Mouse (Mus musculus) kidney, postnatal 36 days (tissue): ENCODE measurements around the gene Gucy2e.

Experiments
- DNase-seq, 2 experiments: peaks; one replicate each; pipeline ENCODE4 v3.0.0; 2021 to 2022; ENCODE audit warnings: mixed read lengths in 2 of 2

The Gucy2e gene

DNA sequence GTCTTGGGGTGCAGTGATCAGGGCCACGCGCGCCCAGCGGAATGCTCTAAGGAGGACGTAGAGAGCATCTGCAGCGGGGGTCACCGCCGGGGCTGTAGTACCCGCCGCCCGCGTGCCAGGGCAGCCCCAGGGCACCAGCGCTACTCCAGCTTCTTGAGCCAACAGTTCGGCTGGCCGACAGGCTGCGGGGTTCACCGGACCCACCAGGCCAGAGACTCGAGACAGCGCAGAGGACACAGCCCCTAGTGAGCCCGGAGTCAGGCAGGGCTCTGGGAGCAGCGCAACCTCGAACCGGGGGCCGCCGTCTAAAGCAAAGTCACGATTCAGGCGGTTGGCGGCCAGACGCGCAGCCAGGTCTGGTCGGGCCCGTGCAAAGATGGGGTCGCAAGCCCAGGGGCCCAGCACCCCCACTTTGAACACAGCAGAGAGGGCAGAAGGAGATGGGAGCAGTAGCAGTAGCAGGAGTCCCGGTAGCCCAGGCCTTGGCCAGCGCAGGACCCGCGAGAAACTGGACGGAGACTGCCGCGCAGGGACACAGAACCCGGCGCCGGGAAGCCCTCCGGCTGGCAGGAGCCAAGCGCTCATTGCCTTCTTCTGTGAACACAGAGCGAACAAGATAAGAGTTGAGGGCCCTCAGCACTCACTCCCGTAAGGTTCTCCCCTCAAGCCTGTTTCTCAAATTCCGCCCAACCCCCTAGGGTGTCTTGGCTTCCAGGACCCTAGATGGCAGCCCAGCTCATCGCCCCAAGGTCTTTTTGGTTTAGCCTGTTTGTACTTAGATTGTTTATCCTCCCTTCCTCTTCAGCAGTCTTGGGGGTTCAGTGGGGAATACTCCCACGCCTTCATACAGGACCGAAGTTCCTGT, 543 bp downstream of the Gucy2e start:
- DNase-seq, result peak in 1 of 2 experiments; percentile 10

DNA sequence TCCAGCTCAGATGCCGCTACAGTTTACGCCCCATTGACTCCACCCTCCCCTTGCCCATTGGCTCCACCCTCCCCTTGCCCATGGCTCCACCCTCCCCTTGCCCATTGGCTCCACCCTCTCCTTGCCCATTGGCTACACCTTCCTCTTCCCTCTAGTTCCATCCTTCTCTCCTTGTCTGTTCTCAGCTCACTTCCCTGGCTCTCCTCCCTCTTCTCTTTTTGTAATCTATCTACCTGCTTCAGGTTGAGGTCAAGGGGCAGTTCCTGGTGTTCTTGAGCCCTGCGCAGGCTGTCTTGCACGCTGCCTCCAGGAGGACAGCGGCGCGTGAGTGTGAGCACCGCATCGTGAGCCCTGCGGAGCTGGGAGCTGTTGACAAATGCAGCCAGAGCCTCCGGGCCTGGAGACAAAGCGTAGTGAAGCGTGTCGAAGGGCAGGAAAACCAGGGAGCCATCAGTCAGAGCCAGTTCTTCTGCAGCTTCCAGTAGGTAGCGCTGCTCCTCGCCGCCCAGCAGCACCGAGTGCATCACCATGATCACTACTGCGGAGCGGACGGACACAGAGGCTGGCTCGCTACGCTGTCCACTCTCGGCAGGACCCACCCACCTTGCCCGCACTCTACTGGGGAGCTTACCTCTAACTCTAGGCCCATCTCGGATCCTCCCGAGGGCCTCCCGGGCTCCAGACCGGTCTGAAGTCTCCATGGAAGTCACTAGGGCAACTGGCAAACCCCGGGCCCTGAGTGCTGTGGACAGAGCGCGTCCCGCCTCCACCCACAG, 1.4 kb downstream of the Gucy2e start:
- peak; percentile 80 to 83 for DNase-seq

DNA sequence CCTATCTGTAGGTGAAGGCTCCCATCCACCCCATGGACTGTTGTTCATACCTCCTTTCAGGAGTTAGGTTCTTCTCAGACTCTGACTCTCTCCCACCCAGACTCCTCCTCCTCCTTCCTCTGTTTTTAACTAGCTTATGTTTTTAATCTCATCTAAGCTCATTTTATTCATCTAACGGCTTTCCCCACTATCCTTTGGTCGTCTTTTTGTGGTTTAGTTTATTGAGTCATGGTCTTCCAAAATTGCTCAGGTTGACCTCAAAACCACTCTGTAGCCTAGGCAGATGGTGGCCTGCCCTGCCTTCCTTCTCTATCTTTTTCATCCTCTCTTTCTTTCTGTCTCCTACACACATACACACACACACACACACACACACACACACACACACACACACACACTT, 3.7 kb downstream of the Gucy2e start:
- DNase-seq, result no peak

DNA sequence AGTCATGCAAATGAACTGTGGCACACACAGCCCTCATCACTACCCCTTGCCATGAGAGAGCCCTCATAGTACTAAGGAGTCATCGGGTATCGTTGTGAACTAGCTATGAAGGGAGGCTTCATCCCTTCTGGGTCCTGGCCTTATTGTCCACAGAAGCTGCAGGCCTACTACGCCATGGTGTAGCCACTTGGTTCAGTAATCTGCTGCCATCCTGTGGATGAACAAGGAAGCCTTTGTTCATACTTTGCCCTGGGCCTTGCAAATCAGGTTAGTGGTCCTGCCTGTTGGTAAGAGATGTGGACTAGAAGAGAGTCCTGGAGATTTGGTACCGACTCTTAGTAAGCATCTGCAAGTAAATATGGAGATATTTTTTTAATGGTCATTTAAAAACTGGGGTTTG, 6.4 kb downstream of the Gucy2e start:
- DNase-seq, result no peak

DNA sequence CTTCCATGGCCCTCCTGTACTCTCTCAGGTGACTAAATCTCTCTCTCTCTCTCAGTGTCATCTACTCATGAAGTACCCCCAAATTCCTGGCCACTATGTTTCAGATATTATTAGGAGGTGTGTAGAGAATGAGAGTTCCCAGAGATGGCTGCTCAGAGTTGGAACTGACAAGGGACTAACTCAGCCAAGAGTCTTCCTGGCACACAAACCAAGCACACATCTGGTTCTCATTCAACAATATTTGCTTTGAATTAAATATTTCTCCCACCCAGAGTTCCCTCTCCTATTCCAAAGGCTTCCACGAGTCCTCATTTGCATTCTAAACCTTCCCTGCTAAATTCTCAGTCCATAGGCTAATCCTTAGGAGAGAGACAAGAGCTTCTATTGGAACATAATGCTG, 11.1 kb downstream of the Gucy2e start:
- no peak for DNase-seq

DNA sequence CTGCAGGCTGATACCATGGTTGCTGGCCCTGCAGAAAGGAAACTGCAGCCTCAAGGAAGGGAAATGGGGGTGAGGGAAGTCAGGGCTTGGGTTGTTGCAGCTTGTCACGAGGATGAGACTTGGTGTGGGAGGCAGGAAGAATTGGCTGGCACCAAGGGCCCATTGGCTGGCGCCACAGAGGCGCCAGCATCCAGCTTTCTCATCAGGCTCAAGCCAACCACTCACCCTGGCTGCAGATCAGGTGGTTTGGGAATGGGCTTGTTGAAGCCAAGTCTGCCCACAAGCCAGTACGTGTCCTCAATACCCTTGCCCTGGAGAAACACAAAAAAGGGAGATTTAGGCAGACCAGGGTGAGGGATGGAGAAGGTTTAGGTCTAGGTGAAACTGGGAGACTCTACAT, 13.7 kb downstream of the Gucy2e start:
- no peak for DNase-seq

DNA sequence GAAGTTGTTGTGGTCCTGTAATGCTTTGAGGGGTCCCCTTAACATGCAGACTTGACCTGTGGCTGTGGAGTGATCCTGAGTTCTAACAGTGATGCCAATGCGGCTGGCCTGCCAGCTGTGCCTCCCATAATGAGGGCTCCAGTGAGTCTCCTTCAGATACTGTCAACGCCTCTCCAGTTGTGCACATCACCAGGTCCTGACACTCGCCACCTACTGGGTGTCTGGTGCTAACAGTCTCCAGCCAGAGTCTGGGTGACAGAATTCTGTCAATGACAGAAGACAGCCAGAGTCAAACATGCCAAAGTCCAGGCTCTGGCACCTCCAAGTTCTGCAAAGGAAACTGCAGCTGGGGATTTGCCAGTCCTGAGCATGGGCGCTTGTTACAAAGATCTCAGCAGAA, 15.8 kb downstream of the Gucy2e start:
- no peak for DNase-seq

DNA sequence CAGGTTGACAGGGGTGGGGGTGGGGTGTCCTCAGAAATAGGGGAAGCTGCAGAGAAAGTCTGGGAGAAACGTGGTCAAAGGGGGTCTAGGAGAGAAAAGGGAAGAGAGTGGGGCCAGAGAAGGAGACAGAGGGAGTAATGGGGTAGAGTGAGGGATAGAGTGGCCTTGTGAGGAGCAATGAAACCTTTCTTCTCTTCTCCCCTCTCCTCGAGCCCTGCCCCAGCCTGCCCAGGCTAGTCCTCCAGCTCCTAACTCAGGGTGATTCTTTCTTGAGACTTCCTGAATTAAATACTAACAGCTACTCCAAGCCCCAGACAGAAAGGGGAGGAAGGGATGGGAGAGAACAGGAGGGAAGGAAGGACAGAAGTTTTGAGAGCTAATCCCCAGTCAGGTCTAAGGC, 18.2 kb downstream of the Gucy2e start:
- no peak for DNase-seq

DNA sequence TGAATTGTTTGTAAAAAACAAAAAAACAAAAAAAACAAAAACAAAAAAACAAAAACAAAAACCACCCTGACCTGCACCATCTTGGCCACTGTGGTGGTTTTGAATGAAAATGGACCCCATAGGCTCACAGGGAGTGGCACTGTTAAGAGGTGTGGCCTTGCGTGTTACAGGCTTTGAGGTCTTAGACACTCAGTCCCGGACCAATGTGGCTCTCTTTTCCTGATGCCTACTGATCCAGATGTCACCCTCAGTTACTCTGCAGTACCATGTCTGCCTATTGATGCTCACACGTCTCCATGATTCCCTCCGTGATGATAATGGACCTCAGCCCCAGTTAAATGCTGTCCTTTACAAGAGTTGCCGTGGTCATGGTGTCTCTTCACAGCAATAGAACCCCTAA, 19.4 kb downstream of the Gucy2e start:
- DNase-seq, result no peak

DNA sequence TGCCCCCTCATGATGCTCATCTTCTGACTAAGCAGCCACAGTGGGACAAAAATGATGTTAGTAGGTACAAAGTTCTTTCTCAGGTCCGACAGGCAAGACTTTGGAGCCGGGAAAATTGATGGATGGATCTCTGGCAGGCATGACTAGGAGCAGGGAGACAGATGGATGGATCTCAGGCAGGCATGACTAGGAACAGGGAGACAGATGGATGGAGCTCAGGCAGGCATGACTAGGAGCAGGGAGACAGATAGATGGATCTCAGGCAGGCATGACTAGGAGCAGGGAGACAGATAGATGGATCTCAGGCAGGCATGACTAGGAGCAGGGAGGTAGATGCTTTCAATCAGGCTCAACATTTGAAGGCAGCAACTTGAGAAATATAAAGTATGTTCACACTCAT, 25.4 kb downstream of the Gucy2e start:
- no peak for DNase-seq

DNA sequence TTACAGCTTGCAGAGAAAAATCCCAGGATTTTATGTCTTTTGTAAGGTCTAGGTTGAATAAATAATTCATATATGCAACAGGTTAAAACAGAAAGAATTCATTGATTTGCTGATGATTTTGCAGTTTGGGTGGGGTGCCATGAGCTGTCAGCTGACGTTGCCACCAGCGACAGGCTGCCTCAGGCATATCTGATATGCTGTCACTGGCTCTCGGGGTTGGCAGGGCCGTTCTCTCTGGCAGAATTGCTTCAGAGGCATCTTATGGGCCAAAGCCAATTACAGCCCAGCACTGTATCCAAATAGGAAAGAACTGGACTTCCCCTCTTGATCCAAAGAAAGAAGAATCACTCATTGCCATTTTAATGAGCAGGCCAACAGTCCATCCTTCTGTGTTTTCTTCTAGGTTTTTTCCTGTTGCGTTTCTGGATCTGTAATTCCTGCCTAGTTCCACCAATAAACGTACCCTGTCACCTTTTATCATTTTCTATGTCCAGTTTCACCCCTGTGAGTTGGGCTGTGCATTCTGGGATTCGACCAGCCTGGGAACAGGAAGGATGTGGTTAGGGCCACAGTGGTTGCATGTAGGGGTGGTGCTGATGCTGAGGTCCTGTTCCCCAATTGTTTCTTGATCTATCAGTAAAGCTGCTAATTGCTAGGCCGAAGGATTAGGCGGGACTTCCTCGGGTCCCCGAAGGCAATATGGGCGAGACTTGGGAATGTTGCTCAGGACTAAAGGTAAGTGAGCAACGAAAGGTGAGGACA, 34.2 kb downstream of the Gucy2e start:
- DNase-seq, result no peak

DNA sequence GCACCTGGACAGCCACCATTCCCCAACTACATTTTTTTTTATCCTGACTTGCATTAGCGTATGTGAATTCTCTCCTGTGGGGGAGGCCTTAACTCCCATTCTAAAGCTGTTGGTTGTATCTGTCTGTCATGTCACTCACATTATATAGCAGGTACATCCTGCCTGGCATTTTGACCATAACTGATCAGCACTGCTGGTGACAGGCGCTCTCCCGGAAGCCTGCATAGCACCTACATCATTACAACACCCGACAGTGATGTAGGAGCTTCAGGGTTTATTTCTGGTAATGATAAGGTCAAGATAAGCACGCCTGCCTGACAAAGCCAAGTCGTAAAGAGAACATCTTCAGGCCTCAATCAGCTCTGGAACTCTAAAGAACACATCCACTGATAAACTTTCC, 36.6 kb downstream of the Gucy2e start:
- DNase-seq, result no peak

DNA sequence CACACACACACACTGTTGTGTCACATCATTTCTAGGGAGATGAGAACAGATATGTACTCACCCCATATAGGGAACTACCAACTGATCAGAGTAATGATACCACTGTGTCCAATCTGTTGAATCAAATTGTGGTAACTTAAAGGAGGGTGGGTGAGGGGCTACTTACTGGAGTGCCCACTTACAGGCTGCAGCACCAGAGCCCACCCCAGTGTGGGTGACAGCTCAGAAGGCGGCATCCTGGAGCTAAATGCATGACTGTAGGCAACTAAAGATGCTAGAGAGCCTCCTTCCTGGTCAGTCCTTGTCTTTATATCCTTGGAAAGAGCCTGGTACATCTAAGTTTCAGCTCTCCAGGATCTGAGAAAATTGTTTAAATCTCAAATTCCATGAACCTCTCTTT, 37.6 kb downstream of the Gucy2e start:
- DNase-seq, result no peak

DNA sequence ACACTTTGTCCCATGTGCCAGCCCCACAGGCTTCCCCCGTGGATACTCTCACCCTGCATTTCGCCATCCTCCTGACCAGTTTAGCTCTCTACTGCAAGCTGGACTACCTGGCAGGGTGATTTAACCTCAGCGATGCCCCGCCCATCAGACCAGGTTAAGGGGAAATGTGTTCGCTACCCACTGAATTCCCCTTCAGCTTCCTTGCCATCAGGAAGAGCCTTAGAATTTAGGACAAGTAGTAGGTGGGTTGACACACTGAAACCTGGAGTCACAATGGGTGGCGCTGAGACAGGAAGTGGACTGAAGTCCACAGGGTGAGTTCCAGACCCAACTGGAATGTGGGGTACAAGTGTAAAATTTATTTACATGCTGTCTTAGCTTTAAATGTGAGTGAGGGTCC, 39.1 kb downstream of the Gucy2e start, which contains the start of gene Alox8:
Gene Alox8, minus strand, starts transcription at position 101 of the 400 bp plus-strand sequence.
- DNase-seq, result no peak

DNA sequence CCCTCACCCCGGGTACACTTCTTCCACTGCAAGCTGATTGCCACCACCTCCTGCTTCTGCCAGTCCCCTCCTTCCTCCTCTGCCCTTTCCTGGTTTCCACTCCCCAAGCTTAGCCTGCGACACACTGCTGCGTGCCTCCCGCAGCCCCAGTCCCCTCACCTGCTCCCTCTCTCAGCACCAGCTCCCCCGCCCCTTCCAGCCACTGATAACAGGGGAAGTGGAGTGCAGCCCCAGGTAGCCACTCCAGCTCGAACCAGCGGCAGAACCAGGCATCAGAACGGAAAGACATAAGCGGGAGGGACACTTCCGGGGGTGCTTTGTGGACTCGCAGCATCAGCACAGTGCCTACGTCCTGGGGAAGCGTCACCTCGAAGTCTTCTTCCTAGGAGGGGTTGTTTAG, 39.6 kb downstream of the Gucy2e start:
- no peak for DNase-seq

DNA sequence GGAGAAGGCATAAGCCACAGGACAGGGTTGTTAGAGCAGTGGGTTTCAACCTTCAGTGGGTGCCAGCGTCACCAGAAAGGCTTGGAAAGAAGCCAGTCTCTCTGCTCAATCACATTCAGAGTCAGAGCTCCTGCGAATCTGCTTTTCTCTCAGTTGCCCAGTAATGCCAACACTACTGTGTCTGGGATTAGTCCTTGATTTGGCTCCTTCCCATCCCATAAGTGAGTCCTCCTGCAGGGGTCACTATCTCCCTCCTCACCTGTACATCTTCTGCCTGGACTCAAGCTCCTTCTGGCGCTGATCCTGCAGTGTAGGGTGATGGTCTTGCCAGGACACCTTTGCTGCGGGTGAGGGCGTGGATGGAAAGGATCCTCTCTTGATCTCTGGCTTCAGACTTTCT, 40.1 kb downstream of the Gucy2e start:
- DNase-seq, result peak in 1 of 2 experiments; percentile 14

DNA sequence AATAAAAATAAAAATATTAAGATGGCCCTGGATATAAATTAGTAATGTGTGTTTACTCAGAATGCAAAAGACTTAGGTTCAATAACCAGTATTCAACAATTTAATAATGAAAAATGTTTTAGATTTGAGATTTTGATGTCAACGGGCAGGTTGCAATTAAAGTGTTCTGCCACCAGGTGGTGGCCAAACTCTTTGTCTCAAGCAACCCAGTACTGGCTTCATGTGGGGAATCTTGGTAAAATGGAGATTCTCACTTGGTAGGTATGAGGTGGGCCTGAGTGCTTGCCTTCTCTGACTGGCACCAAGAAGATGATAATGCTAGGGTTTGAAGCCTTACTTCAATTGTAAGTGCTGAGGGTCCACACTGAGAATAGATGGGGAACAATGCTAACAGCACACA, 44.0 kb downstream of the Gucy2e start:
- DNase-seq, result peak in 1 of 2 experiments; percentile 61

DNA sequence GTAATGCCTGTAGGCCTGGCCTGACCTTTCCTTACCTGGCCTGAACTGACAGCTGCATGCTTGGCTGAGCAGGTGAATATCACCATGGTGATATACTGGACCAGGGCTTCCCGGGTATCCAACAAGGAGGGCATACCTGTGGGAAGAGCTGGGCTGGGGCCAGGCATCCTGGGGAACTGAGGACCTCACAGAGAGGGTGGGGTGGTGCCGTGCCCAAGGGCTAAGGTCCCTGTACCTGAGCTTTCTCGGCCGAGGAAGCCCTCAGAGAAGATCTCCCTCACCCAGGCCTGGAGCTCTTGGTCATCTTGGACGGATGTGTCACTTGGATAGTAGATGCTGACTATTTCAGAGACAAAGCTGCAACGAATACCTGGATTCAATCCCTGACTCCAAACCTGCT, 50.9 kb downstream of the Gucy2e start:
- DNase-seq, result no peak

DNA sequence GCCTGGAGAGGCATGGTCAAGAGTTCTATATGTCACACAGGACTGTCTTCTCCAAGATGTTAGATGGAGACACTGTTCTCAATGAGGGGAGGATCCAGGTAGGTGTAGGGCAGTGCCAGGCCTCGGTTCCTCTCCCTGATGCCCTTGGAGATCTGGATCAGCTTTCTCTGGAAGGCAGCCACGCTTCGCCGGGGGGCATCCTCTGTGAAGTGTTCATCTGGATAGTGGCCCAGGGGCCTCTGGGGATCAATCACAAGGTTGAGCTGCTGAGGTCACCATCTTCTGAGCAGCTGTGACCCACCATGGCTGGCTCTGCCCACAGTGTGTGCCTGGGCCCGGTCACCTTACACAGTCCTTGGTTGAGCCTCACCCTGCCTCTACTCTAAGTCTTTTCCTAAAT, 51.8 kb downstream of the Gucy2e start:
- no peak for DNase-seq

DNA sequence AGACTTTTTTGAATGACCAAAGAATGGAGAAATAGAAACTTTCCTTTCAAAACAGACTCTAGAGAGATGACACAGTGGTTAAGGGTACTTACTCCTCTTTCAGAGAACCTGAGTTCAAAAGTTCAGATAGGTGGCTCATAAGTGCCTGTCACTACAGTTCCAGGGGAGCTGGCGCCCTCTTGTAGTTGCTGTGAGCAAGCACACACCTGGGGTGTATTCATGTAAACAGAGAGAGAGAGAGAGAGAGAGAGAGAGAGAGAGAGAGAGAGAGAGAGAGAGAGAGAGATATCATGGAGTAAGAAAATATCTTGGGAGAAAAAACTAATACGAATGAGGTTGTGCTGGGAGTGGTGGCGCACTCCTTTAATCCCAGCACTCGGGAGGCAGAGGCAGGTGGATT, 56.7 kb downstream of the Gucy2e start:
- DNase-seq, result no peak

DNA sequence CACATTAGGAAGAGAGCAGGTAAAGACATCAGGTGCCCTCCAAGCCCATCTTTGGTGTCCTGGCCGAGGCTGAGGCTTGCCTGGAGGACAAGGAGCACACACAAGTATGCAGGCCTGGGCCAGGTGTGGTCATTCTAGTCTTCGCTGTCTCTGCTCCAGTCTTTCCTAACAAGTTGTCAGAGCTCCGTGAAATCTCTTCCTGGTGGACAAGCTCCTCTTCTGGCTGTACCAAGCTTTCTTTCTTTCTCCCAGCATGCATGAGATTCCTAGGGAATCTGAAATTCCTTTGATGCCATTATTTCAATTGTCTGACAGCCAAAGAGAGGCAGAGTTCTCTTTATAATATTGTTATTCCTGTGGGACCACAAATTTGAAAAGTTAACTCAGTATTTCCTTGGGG, 57.3 kb downstream of the Gucy2e start:
- no peak for DNase-seq

DNA sequence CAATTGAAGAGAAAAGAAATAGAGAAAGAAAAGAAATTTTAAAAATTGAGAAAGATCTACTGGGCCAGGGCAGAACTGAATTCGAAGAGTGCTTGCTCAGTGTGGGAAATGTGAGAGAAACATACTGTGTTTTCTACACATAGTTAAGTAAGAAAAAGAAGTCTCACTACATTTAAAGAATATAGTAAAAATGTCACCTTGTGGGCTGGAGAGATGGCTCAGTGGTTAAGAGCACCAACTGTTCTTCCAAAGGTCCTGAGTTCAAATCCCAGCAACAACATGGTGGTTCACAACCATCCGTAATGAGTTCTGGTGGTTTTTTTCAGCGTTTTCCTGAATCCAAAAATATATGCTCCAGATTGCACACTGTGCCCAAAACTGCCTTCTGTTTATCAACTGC, 58.3 kb downstream of the Gucy2e start:
- DNase-seq, result no peak

DNA sequence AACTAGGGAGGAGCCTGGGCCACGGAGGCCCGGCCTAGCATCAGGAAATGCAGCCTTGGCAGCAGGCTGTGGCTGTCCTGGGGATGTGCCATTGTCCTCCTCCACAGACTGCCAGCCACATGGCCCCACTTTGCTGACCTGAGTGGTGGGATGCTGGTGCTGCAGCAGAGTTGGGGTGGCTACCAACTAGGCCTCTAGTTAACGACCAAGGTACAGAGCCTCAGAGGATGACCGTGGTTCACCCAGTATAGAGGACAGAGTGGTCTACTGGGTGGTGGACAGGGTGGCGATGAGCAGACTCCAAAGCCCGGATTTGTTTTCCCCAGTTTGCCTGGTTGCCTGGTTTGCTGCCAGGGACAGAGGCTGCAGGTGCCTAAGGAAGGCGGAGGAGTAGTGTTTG, 62.1 kb downstream of the Gucy2e start:
- peak in 1 of 2 experiments; percentile 15 for DNase-seq
